9 mouse cellular contexts compared by ENCODE assay signal in genomic region chr5:115480101-115480500, GRCm38 (mm10). TPM values are rescaled to one million over a fixed set of nuclear protein-coding genes. Genes with fewer than 3 reads are reported as not detected.
DNase-seq lines count a peak whose midpoint lies in the region; ATAC-seq and TF ChIP-seq lines count a peak whose summit lies in the region.
"Had no signal": no experiment of that assay in that cellular context is flagged by ENCODE, and none has a peak within 500 bp of the region (broad histone marks: within the 10 kb centered on the region; RNA-seq: fewer than 3 reads in every experiment).

No protein-coding gene starts in this region.

- H3K9ac ChIP-seq in heart, embryonic 12.5 days: peak overlapping the region; percentile 41; the same call in 1 of the 2 replicates
- peak overlapping the region; percentile 77 for H3K9ac ChIP-seq in ES-E14 (ENCODE audit: insufficient read depth, low read depth, low read length, poor library complexity, severe bottlenecking)
- H3K9ac ChIP-seq in hindbrain, embryonic 12.5 days: peak overlapping the region; percentile 43; the same call in 1 of the 2 replicates

- intact Hi-C loops in heart, postnatal 25 days (cut with DNase I): no loop called here

- no peaks in the 10 kb centered on the region for H3K9me3 ChIP-seq in heart, embryonic 12.5 days (replicated peaks)
- H3K9me3 ChIP-seq in ES-E14 (ENCODE audit: control insufficient read depth, insufficient read depth, low read depth, low read length): no peaks in the 10 kb centered on the region
- H3K9me3 ChIP-seq in hindbrain, embryonic 12.5 days (replicated peaks): no peaks in the 10 kb centered on the region
- no peaks in the 10 kb centered on the region for H3K9me3 ChIP-seq in midbrain, embryonic 10.5 days (replicated peaks)
- H3K9me3 ChIP-seq: G1E had no signal

- WGBS in heart, embryonic 12.5 days: 24% methylated on average over 27 of the region's 27 CpGs
- WGBS in hindbrain, embryonic 12.5 days: 14% methylated on average over 27 of the region's 27 CpGs
- WGBS in midbrain, embryonic 10.5 days: 15% methylated on average over 27 of the region's 27 CpGs

- DNase-seq in heart, postnatal 25 days (ENCODE audit: low spot score): no peak
- no peak for DNase-seq in ES-E14 (ENCODE audit: low read depth, low spot score)
- DNase-seq in midbrain, embryonic 10.5 days (ENCODE audit: low spot score): no peak
- DNase-seq in adrenal gland, postnatal 4 days (ENCODE audit: low spot score in 2 of 2): no peak
- no peak for DNase-seq in urinary bladder, adult 18-20 months (ENCODE audit: low spot score in 2 of 2)
- no peak for DNase-seq in retina, postnatal 1 day

- peaks cover 35% of the 10 kb centered on the region for H3K27me3 ChIP-seq in heart, embryonic 12.5 days (replicated peaks)
- H3K27me3 ChIP-seq in hindbrain, embryonic 12.5 days: peaks cover 35% of the 10 kb centered on the region
- H3K27me3 ChIP-seq in midbrain, embryonic 10.5 days (ENCODE audit: low read depth, poor library complexity, severe bottlenecking): peaks cover 44% of the 10 kb centered on the region

- peaks cover 11% of the 10 kb centered on the region for H3K36me3 ChIP-seq in heart, embryonic 12.5 days
- H3K36me3 ChIP-seq in ES-E14 (ENCODE audit: control insufficient read depth, insufficient read depth, low read length, poor library complexity, severe bottlenecking): peaks cover 6% of the 10 kb centered on the region
- H3K36me3 ChIP-seq in hindbrain, embryonic 12.5 days: no peaks in the 10 kb centered on the region
- peaks cover 20% of the 10 kb centered on the region for H3K36me3 ChIP-seq in midbrain, embryonic 10.5 days

- peak overlapping the region; percentile 54 for H3K4me2 ChIP-seq in heart, embryonic 12.5 days
- H3K4me2 ChIP-seq in hindbrain, embryonic 12.5 days (replicated peaks): peak overlapping the region; percentile 40

- no peak overlapping the region for H3K27ac ChIP-seq in heart, embryonic 12.5 days (ENCODE audit: poor library complexity, severe bottlenecking)
- peak overlapping the region; percentile 79; the same call in 1 of the 2 replicates for H3K27ac ChIP-seq in ES-E14 (ENCODE audit: insufficient read depth, low read depth, low read length, poor library complexity, severe bottlenecking)
- H3K27ac ChIP-seq in hindbrain, embryonic 12.5 days: no peak overlapping the region
- no peak overlapping the region for H3K27ac ChIP-seq in midbrain, embryonic 10.5 days (replicated peaks)

- ATAC-seq in heart, embryonic 12.5 days (ENCODE audit: insufficient number of reproducible peaks, low FRiP score): no peak
- ATAC-seq in hindbrain, embryonic 12.5 days (ENCODE audit: low FRiP score): no peak

- peaks cover 21% of the 10 kb centered on the region for H3K4me1 ChIP-seq in heart, embryonic 12.5 days (replicated peaks)
- H3K4me1 ChIP-seq in ES-E14 (ENCODE audit: control insufficient read depth in 2 of 2, insufficient read depth in 2 of 2, low read length in 2 of 2, poor library complexity in 1 of 2): peaks cover 0 to 4% of the 10 kb centered on the region in 2 experiments
- H3K4me1 ChIP-seq in hindbrain, embryonic 12.5 days: peaks cover 31% of the 10 kb centered on the region
- H3K4me1 ChIP-seq in midbrain, embryonic 10.5 days: peaks cover 44% of the 10 kb centered on the region

- in situ Hi-C loops in ES-E14 (cut with MboI; ENCODE audit: low sequenced_read_pairs in 2 of 2, unreplicated experiment in 2 of 2): no loop called here

- peak overlapping the region; percentile 32 for H3K4me3 ChIP-seq in heart, embryonic 12.5 days
- peak overlapping the region; percentile 66 to 69 for H3K4me3 ChIP-seq in ES-E14 (ENCODE audit: insufficient read depth in 1 of 2, low read depth in 1 of 2, low read length in 2 of 2, poor library complexity in 1 of 2, severe bottlenecking in 1 of 2)
- H3K4me3 ChIP-seq in hindbrain, embryonic 12.5 days: peak overlapping the region; percentile 13; the same call in 1 of the 2 replicates
- H3K4me3 ChIP-seq in midbrain, embryonic 10.5 days: peak overlapping the region; percentile 36

TF ChIP-seq in ES-E14, 5 proteins besides CTCF, POLR2A, EP300 and RAD21:
- TF ChIP-seq ZNF384 (IDR thresholded peaks at IDR 0.05; ENCODE audit: low read depth, low read length) (no peak), HCFC1 (IDR thresholded peaks at IDR 0.05; ENCODE audit: borderline replicate concordance, insufficient read depth, low read length) (no peak), CHD2 (IDR thresholded peaks at IDR 0.05; ENCODE audit: low read depth, low read length) (no peak), MAFK (IDR thresholded peaks at IDR 0.05; ENCODE audit: insufficient read depth, low read depth, low read length) (no peak), ZC3H11A (IDR thresholded peaks at IDR 0.05; ENCODE audit: borderline replicate concordance, low read depth, low read length) (no peak)
TF ChIP-seq in ES-E14: peak in this region for 0.

RNA-seq across cellular contexts. Expression of gene Sirt4, which starts 4.4 kb away (rescaled TPM):
- 14.7 and 18.0 TPM in 2 replicates for polyA plus RNA-seq in heart, embryonic 12.5 days (2016; fragmentation: Nextera tagmentation; extraction: Ambion mirVana)
- total RNA-seq in heart, postnatal 25 days (2021): 10 to 100 TPM; 16.8 to 18.5 TPM
- total RNA-seq in ES-E14 (2012; rRNA removed): 15.3 and 25.7 TPM in 2 replicates
- polyA plus RNA-seq in hindbrain, embryonic 12.5 days (2016; fragmentation: Nextera tagmentation; extraction: Ambion mirVana): 23.1 and 24.7 TPM in 2 replicates
- 15.2 and 17.0 TPM in 2 replicates for polyA plus RNA-seq in midbrain, embryonic 10.5 days (2016; fragmentation: Nextera tagmentation; extraction: Ambion mirVana)
- 10 to 100 TPM; 29.9 to 31.3 TPM for total RNA-seq in adrenal gland, postnatal 4 days (2021)

RNA-seq across cellular contexts. Expression of gene Pla2g1b, which starts 14.0 kb away (rescaled TPM):
- polyA plus RNA-seq in heart, embryonic 12.5 days (2016; fragmentation: Nextera tagmentation; extraction: Ambion mirVana): 0.72 and 1.3 TPM in 2 replicates
- not detected for total RNA-seq in heart, postnatal 25 days (2021)
- 31.1 and 36.6 TPM in 2 replicates for total RNA-seq in ES-E14 (2012; rRNA removed)
- polyA plus RNA-seq in hindbrain, embryonic 12.5 days (2016; fragmentation: Nextera tagmentation; extraction: Ambion mirVana): not detected in 2 replicates
- 0.41 and 0.62 TPM in 2 replicates for polyA plus RNA-seq in midbrain, embryonic 10.5 days (2016; fragmentation: Nextera tagmentation; extraction: Ambion mirVana)
- total RNA-seq in adrenal gland, postnatal 4 days (2021): 10 to 100 TPM in 1 of 2 experiments, not detected in 1; 13.7 TPM
- total RNA-seq: G1E had no signal

RNA-seq across cellular contexts. Expression of gene Pxn, which starts 26.4 kb away (rescaled TPM):
- polyA plus RNA-seq in heart, embryonic 12.5 days (2016; fragmentation: Nextera tagmentation; extraction: Ambion mirVana): 41.1 and 41.7 TPM in 2 replicates
- 10 to 100 TPM; 34.4 to 39.5 TPM for total RNA-seq in heart, postnatal 25 days (2021)
- 25.5 and 29.4 TPM in 2 replicates for total RNA-seq in ES-E14 (2012; rRNA removed)
- 34.0 and 39.2 TPM in 2 replicates for polyA plus RNA-seq in hindbrain, embryonic 12.5 days (2016; fragmentation: Nextera tagmentation; extraction: Ambion mirVana)
- polyA plus RNA-seq in midbrain, embryonic 10.5 days (2016; fragmentation: Nextera tagmentation; extraction: Ambion mirVana): 27.9 and 28.9 TPM in 2 replicates
- total RNA-seq in adrenal gland, postnatal 4 days (2021): 10 to 100 TPM; 77.6 to 82.4 TPM

RNA-seq across cellular contexts. Expression of gene Msi1, which starts 50.7 kb away (rescaled TPM):
- 6.7 and 6.8 TPM in 2 replicates for polyA plus RNA-seq in heart, embryonic 12.5 days (2016; fragmentation: Nextera tagmentation; extraction: Ambion mirVana)
- 1 to 10 TPM in 1 of 2 experiments, under 1 TPM in 1; 0.98 to 1.3 TPM for total RNA-seq in heart, postnatal 25 days (2021)
- 5.6 and 9.0 TPM in 2 replicates for total RNA-seq in ES-E14 (2012; rRNA removed)
- 128 and 131 TPM in 2 replicates for polyA plus RNA-seq in hindbrain, embryonic 12.5 days (2016; fragmentation: Nextera tagmentation; extraction: Ambion mirVana)
- 190 and 232 TPM in 2 replicates for polyA plus RNA-seq in midbrain, embryonic 10.5 days (2016; fragmentation: Nextera tagmentation; extraction: Ambion mirVana)
- total RNA-seq in adrenal gland, postnatal 4 days (2021): 10 to 100 TPM; 27.0 to 33.2 TPM

Comparison
In these comparisons a context has a peak if more than half of its experiments do, and no peak if none do; other contexts are left out.
1. H3K4me3 ChIP-seq: peak in every context shown above with its lines; median percentile 68 in ES-E14; 36 in midbrain, embryonic 10.5 days; 32 in heart, embryonic 12.5 days; 13 in hindbrain, embryonic 12.5 days.